Mouse (Mus musculus) midbrain, embryonic 16.5 days (tissue): Measurements from ENCODE around the gene Nav1. TPM values are rescaled to one million over a fixed set of nuclear protein-coding genes. Genes with fewer than 3 reads are reported as not detected.
A peak's percentile ranks its signal among the peaks of the same experiment; 100 is the strongest.

Source experiments
- ATAC-seq: fragments of 200-750 bp; cut with Nextera tagmentation; 2 replicates; pipeline ENCODE4 v1.8.0; 2017; ENCODE audit warnings: moderate TSS enrichment
- H3K27ac ChIP-seq: fragments of 300-500 bp; sonication (generic); 2 replicates; pipeline ENCODE4 v1.5.1; 2014; ENCODE audit warnings: mild to moderate bottlenecking, low read length, mixed read lengths
- H3K27me3 ChIP-seq: fragments of 300-500 bp; sonication (generic); 2 replicates; pipeline ENCODE4 v1.6.1; 2014; ENCODE audit warnings: low read depth, low read length, mixed read lengths; ENCODE audit not compliant: control insufficient read depth, insufficient read depth
- H3K36me3 ChIP-seq: fragments of 300-500 bp; sonication (generic); 2 replicates; pipeline ENCODE4 v1.6.1; 2014; ENCODE audit warnings: mild to moderate bottlenecking, low read length, moderate library complexity, mixed read lengths; ENCODE audit not compliant: control insufficient read depth, insufficient read depth
- H3K4me1 ChIP-seq: fragments of 300-500 bp; sonication (generic); 2 replicates; pipeline ENCODE4 v1.6.1; 2014; ENCODE audit warnings: mild to moderate bottlenecking, low read length, mixed read lengths; ENCODE audit not compliant: control insufficient read depth, insufficient read depth
- H3K4me2 ChIP-seq: fragments of 300-500 bp; sonication (generic); 2 replicates; pipeline ENCODE4 v1.6.1; 2014; ENCODE audit warnings: mild to moderate bottlenecking, low read length, mixed read lengths
- H3K4me3 ChIP-seq: fragments of 300-500 bp; sonication (generic); 2 replicates; pipeline ENCODE4 v1.5.1; 2014; ENCODE audit warnings: low read depth, mild to moderate bottlenecking, low read length, moderate library complexity, mixed read lengths
- H3K9ac ChIP-seq: fragments of 300-500 bp; sonication (generic); 2 replicates; pipeline ENCODE4 v1.6.1; 2014; ENCODE audit warnings: low read depth, low read length, mixed read lengths
- H3K9me3 ChIP-seq: fragments of 300-500 bp; sonication (generic); replicated peaks from 2 replicates; pipeline ENCODE4 v1.6.1; 2014; ENCODE audit warnings: mild to moderate bottlenecking, low read length, mixed read lengths; ENCODE audit not compliant: control insufficient read depth, poor library complexity, severe bottlenecking
- WGBS: fragments of 180-500 bp; shearing (Covaris S2); extraction: QIAGEN DNeasy Blood & Tissue Kit; methylation state at CpG from one replicate; pipeline ENCODE4 v1.1.7; 2014; 5-methylcytosine and 5-hydroxymethylcytosine counted together
- polyA plus RNA-seq: library from polyadenylated mRNA; unstranded; fragments of >200 nt; fragmentation: Nextera tagmentation; extraction: Ambion mirVana; gene quantifications from 2 replicates; pipeline ENCODE4 v1.2.1, GENCODE M21; 2015

Gene Nav1
- polyA plus RNA-seq, 1 experiment from 2014 or later = 53.9 TPM

GRCm38 (mm10) chr1:135593560-135594278 lies 13.4 kb downstream of the Nav1 start:
- WGBS = 69% methylated on average over 6 of the region's 6 CpGs

GRCm38 (mm10) chr1:135590776-135591175 lies 16.3 kb downstream of the Nav1 start:
- H3K4me3 ChIP-seq = no peak overlapping the region
- WGBS = 82% methylated on average over 9 of the region's 9 CpGs
- H3K27ac ChIP-seq = no peak overlapping the region
- H3K36me3 ChIP-seq = no peaks in the 10 kb centered on the region
- H3K27me3 ChIP-seq = no peaks in the 10 kb centered on the region
- H3K9ac ChIP-seq = no peak overlapping the region
- peaks cover 23% of the 10 kb centered on the region for H3K4me1 ChIP-seq
- ATAC-seq = no peak
- H3K9me3 ChIP-seq = no peaks in the 10 kb centered on the region
- H3K4me2 ChIP-seq = no peak overlapping the region

More at GRCm38 (mm10) chr1:135593560-135594278, 13.4 kb downstream of the Nav1 start:
- H3K4me2 ChIP-seq = no peak overlapping the region
- ATAC-seq = peak; percentile 48; the same call in 1 of the 2 replicates
- peaks cover 8% of the 10 kb centered on the region for H3K4me1 ChIP-seq
- 0 out of 2 replicates have a peak overlapping the region, but pooled peaks have one; percentile 40 for H3K27ac ChIP-seq
- no peaks in the 10 kb centered on the region for H3K9me3 ChIP-seq
- H3K27me3 ChIP-seq = no peaks in the 10 kb centered on the region
- H3K36me3 ChIP-seq = no peaks in the 10 kb centered on the region
- H3K4me3 ChIP-seq = no peak overlapping the region
- no peak overlapping the region for H3K9ac ChIP-seq

GRCm38 (mm10) chr1:135588973-135589372 lies 18.1 kb downstream of the Nav1 start:
- H3K4me2 ChIP-seq = no peak overlapping the region
- 61% methylated on average over 3 of the region's 3 CpGs for WGBS
- H3K9me3 ChIP-seq = no peaks in the 10 kb centered on the region
- no peaks in the 10 kb centered on the region for H3K27me3 ChIP-seq
- ATAC-seq = no peak
- H3K4me3 ChIP-seq = no peak overlapping the region
- peaks cover 19% of the 10 kb centered on the region for H3K4me1 ChIP-seq
- peak overlapping the region; percentile 56 for H3K27ac ChIP-seq
- no peaks in the 10 kb centered on the region for H3K36me3 ChIP-seq
- no peak overlapping the region for H3K9ac ChIP-seq

- H3K36me3 ChIP-seq = no peaks in the 10 kb centered on the region
- peaks cover 24% of the 10 kb centered on the region for H3K4me1 ChIP-seq
- no peaks in the 10 kb centered on the region for H3K27me3 ChIP-seq
- H3K4me3 ChIP-seq = no peak overlapping the region
- no peak overlapping the region for H3K4me2 ChIP-seq
- H3K9ac ChIP-seq = no peak overlapping the region
- no peak overlapping the region for H3K27ac ChIP-seq
- ATAC-seq = no peak
- H3K9me3 ChIP-seq = no peaks in the 10 kb centered on the region
Measured at GRCm38 (mm10) chr1:135586903-135587302, 20.2 kb downstream of the Nav1 start.

GRCm38 (mm10) chr1:135585573-135585972 lies 21.5 kb downstream of the Nav1 start:
- Histone ChIP-seq H3K9me3 (no peaks in the 10 kb centered on the region), H3K27ac (peak overlapping the region; percentile 94), H3K9ac (peak overlapping the region; percentile 92), H3K36me3 (no peaks in the 10 kb centered on the region), H3K4me3 (peak overlapping the region; percentile 88), H3K4me2 (peak overlapping the region; percentile 70), H3K4me1 (peaks cover 37% of the 10 kb centered on the region), H3K27me3 (no peaks in the 10 kb centered on the region)
- peak; percentile 66 for ATAC-seq
- under 1% methylated on average over 16 of the region's 19 CpGs for WGBS

GRCm38 (mm10) chr1:135584587-135585541 lies 22.2 kb downstream of the Nav1 start:
- Histone ChIP-seq H3K4me3 (peak overlapping the region; percentile 88), H3K27me3 (no peaks in the 10 kb centered on the region), H3K27ac (peak overlapping the region; percentile 94), H3K4me2 (peak overlapping the region; percentile 70), H3K9me3 (no peaks in the 10 kb centered on the region), H3K4me1 (peaks cover 44% of the 10 kb centered on the region), H3K9ac (peak overlapping the region; percentile 92), H3K36me3 (no peaks in the 10 kb centered on the region)
- ATAC-seq = peak; percentile 67
- 1% methylated on average over 71 of the region's 73 CpGs for WGBS

GRCm38 (mm10) chr1:135583678-135584515 lies 23.2 kb downstream of the Nav1 start:
- no peaks in the 10 kb centered on the region for H3K27me3 ChIP-seq
- peak overlapping the region; percentile 92 for H3K9ac ChIP-seq
- peaks cover 53% of the 10 kb centered on the region for H3K4me1 ChIP-seq
- H3K9me3 ChIP-seq = no peaks in the 10 kb centered on the region
- 4% methylated on average over 21 of the region's 21 CpGs for WGBS
- ATAC-seq = no peak; the same call in 1 of the 2 replicates
- H3K27ac ChIP-seq = peak overlapping the region; percentile 94
- peak overlapping the region; percentile 70 for H3K4me2 ChIP-seq
- H3K36me3 ChIP-seq = no peaks in the 10 kb centered on the region
- H3K4me3 ChIP-seq = peak overlapping the region; percentile 88

DNA sequence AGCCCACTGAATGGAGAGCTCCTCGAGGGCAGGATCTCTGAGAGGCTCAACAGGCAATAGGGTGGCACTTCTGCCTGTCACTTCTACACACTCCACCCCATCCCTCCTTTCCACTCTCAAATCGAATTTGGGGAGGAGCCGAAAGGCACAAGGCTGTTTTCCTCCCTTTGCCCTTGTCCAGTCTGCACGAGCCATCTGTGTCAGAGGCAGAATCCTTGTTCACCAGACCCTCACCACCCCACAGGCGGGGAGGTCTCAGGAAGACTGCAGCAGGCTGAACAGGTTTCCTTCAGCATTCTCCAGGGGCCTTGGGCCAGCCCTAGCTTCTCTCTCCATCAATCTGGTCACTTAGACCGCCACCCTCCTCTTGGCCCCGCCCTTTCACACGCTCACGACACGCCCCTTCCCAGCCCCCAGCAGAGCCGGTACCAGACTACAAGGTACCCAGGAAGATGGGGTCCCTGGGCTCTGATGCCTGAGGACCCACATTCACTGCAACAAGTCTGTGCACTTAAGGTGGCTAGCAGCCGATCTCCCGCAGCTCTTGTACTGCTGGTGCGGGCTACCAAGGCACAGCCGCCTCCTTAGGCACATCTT lies 23.9 kb downstream of the Nav1 start:
- Histone ChIP-seq H3K36me3 (0 out of 2 replicates have a peak, but pooled peaks cover 5% of the 10 kb centered on the region), H3K4me2 (peak overlapping the region; percentile 70), H3K9ac (peak overlapping the region; percentile 92), H3K27me3 (no peaks in the 10 kb centered on the region), H3K27ac (peak overlapping the region; percentile 94), H3K4me3 (peak overlapping the region; percentile 88), H3K9me3 (no peaks in the 10 kb centered on the region), H3K4me1 (peaks cover 53% of the 10 kb centered on the region)
- ATAC-seq = peak; percentile 69
- 1% methylated on average over 15 of the region's 15 CpGs for WGBS
